Mouse (Mus musculus) heart, embryonic 16.5 days (tissue): Measurements from ENCODE around the gene Serpinb1a. TPM values are rescaled to one million over a fixed set of nuclear protein-coding genes. Genes with fewer than 3 reads are reported as not detected.

Experiments used
- ATAC-seq: fragments of 200-750 bp; cut with Nextera tagmentation; replicated peaks from 2 replicates; pipeline ENCODE4 v1.8.0; 2017; ENCODE audit warnings: moderate number of reproducible peaks; ENCODE audit not compliant: insufficient read depth, low FRiP score; ENCODE audit errors: extremely low read depth
- H3K27ac ChIP-seq: fragments of 300-500 bp; sonication (generic); 2 replicates; pipeline ENCODE4 v1.5.1; 2014; ENCODE audit warnings: mild to moderate bottlenecking, low read length, control low read depth, moderate library complexity
- H3K27me3 ChIP-seq: fragments of 300-500 bp; sonication (generic); 2 replicates; pipeline ENCODE4 v1.6.1; 2014; ENCODE audit warnings: low read length, mixed read lengths; ENCODE audit not compliant: control insufficient read depth, insufficient read depth
- H3K36me3 ChIP-seq: fragments of 300-500 bp; sonication (generic); 2 replicates; pipeline ENCODE4 v1.6.1; 2014; ENCODE audit not compliant: control insufficient read depth, insufficient read depth
- H3K4me1 ChIP-seq: fragments of 300-500 bp; sonication (generic); 2 replicates; pipeline ENCODE4 v1.6.1; 2014; ENCODE audit warnings: low read length, mixed read lengths; ENCODE audit not compliant: control insufficient read depth, insufficient read depth
- H3K4me2 ChIP-seq: fragments of 300-500 bp; sonication (generic); 2 replicates; pipeline ENCODE4 v1.6.1; 2014; ENCODE audit warnings: low read depth, mild to moderate bottlenecking, control low read depth, low read length
- H3K4me3 ChIP-seq: fragments of 300-500 bp; sonication (generic); 2 replicates; pipeline ENCODE4 v1.5.1; 2014; ENCODE audit warnings: mild to moderate bottlenecking, control low read depth, low read length
- H3K9ac ChIP-seq: fragments of 300-500 bp; sonication (generic); 2 replicates; pipeline ENCODE4 v1.6.1; 2014; ENCODE audit warnings: low read length, control low read depth
- H3K9me3 ChIP-seq: fragments of 300-500 bp; sonication (generic); replicated peaks from 2 replicates; pipeline ENCODE4 v1.6.1; 2016; ENCODE audit warnings: low read length; ENCODE audit not compliant: control insufficient read depth
- WGBS: fragments of 180-500 bp; shearing (Covaris S2); extraction: QIAGEN DNeasy Blood & Tissue Kit; methylation state at CpG from one replicate; pipeline ENCODE4 v1.1.7; 2014; 5-methylcytosine and 5-hydroxymethylcytosine counted together
- polyA plus RNA-seq: library from polyadenylated mRNA; unstranded; fragments of >200 nt; fragmentation: Nextera tagmentation; extraction: Ambion mirVana; gene quantifications from 2 replicates; pipeline ENCODE4 v1.2.1, GENCODE M21; 2015

Serpinb1a gene
- polyA plus RNA-seq, 1 experiment from 2014 or later, result 14.7 TPM

GRCm38 (mm10) chr13:32828886-32829285 is 22.1 kb downstream of the Serpinb1a start:
- H3K27me3 ChIP-seq, result no peaks in the 10 kb centered on the region
- H3K9ac ChIP-seq, result no peak overlapping the region
- peaks cover 4% of the 10 kb centered on the region; the same call in 1 of the 2 replicates for H3K4me1 ChIP-seq
- WGBS, result 46% methylated on average over 4 of the region's 4 CpGs
- ATAC-seq, result no peak
- H3K4me2 ChIP-seq, result no peak overlapping the region
- H3K4me3 ChIP-seq, result no peak overlapping the region
- H3K9me3 ChIP-seq, result no peaks in the 10 kb centered on the region
- H3K36me3 ChIP-seq, result no peaks in the 10 kb centered on the region
- no peak overlapping the region for H3K27ac ChIP-seq

- no peak overlapping the region for H3K4me2 ChIP-seq
- no peak for ATAC-seq
- H3K9me3 ChIP-seq, result no peaks in the 10 kb centered on the region
- no peak overlapping the region for H3K4me3 ChIP-seq
- H3K36me3 ChIP-seq, result no peaks in the 10 kb centered on the region
- no peak overlapping the region for H3K9ac ChIP-seq
- H3K27ac ChIP-seq, result no peak overlapping the region
- 59% methylated on average over 4 of the region's 4 CpGs for WGBS
- H3K27me3 ChIP-seq, result no peaks in the 10 kb centered on the region
- peaks cover 4% of the 10 kb centered on the region; the same call in 1 of the 2 replicates for H3K4me1 ChIP-seq
Observed at GRCm38 (mm10) chr13:32827951-32828350, 23.0 kb downstream of the Serpinb1a start.

GRCm38 (mm10) chr13:32827111-32827822 is 23.7 kb downstream of the Serpinb1a start:
- Histone ChIP-seq H3K9me3 (no peaks in the 10 kb centered on the region), H3K27me3 (no peaks in the 10 kb centered on the region), H3K27ac (no peak overlapping the region), H3K4me2 (no peak overlapping the region), H3K9ac (no peak overlapping the region), H3K4me3 (no peak overlapping the region), H3K4me1 (peaks cover 4% of the 10 kb centered on the region; the same call in 1 of the 2 replicates), H3K36me3 (no peaks in the 10 kb centered on the region; the same call in 1 of the 2 replicates)
- ATAC-seq, result no peak
- WGBS, result 78% methylated on average over 3 of the region's 3 CpGs

- H3K4me2 ChIP-seq, result no peak overlapping the region
- ATAC-seq, result no peak
- peaks cover 2% of the 10 kb centered on the region; the same call in 1 of the 2 replicates for H3K4me1 ChIP-seq
- H3K36me3 ChIP-seq, result peaks cover 11% of the 10 kb centered on the region
- no peaks in the 10 kb centered on the region for H3K27me3 ChIP-seq
- H3K27ac ChIP-seq, result no peak overlapping the region
- H3K9ac ChIP-seq, result no peak overlapping the region
- no peak overlapping the region for H3K4me3 ChIP-seq
- WGBS, result 91% methylated on average over 8 of the region's 8 CpGs
- no peaks in the 10 kb centered on the region for H3K9me3 ChIP-seq
Observed at GRCm38 (mm10) chr13:32825546-32825945, 25.4 kb downstream of the Serpinb1a start.

- Histone ChIP-seq H3K9me3 (no peaks in the 10 kb centered on the region), H3K4me1 (no peaks in the 10 kb centered on the region; the same call in 1 of the 2 replicates), H3K4me3 (no peak overlapping the region), H3K27me3 (no peaks in the 10 kb centered on the region), H3K27ac (no peak overlapping the region), H3K4me2 (no peak overlapping the region), H3K9ac (no peak overlapping the region), H3K36me3 (peaks cover 19% of the 10 kb centered on the region)
- WGBS, result 77% methylated on average over 6 of the region's 6 CpGs
- no peak for ATAC-seq
Observed at GRCm38 (mm10) chr13:32824377-32825330, 26.3 kb downstream of the Serpinb1a start.

- WGBS, result 72% methylated on average over 6 of the region's 6 CpGs
- H3K9ac ChIP-seq, result no peak overlapping the region
- H3K4me2 ChIP-seq, result no peak overlapping the region
Observed at GRCm38 (mm10) chr13:32823126-32823525, 27.9 kb downstream of the Serpinb1a start.

GRCm38 (mm10) chr13:32821671-32822070 is 29.3 kb downstream of the Serpinb1a start:
- Histone ChIP-seq H3K4me3 (no peak overlapping the region), H3K9ac (no peak overlapping the region), H3K36me3 (peaks cover 43% of the 10 kb centered on the region), H3K27me3 (no peaks in the 10 kb centered on the region), H3K9me3 (no peaks in the 10 kb centered on the region), H3K27ac (no peak overlapping the region), H3K4me1 (no peaks in the 10 kb centered on the region), H3K4me2 (no peak overlapping the region)
- 95% methylated on average over 4 of the region's 4 CpGs for WGBS
- no peak for ATAC-seq

More at GRCm38 (mm10) chr13:32823126-32823525, 27.9 kb downstream of the Serpinb1a start:
- Histone ChIP-seq H3K36me3 (peaks cover 32% of the 10 kb centered on the region), H3K4me3 (no peak overlapping the region), H3K4me1 (no peaks in the 10 kb centered on the region), H3K27ac (no peak overlapping the region), H3K9me3 (no peaks in the 10 kb centered on the region), H3K27me3 (no peaks in the 10 kb centered on the region)
- ATAC-seq, result no peak

- no peak for ATAC-seq
- no peak overlapping the region for H3K4me2 ChIP-seq
Observed at GRCm38 (mm10) chr13:32819926-32820325, 31.1 kb downstream of the Serpinb1a start.

GRCm38 (mm10) chr13:32819241-32819640 is 31.7 kb downstream of the Serpinb1a start:
- 93% methylated on average over 3 of the region's 3 CpGs for WGBS
- peaks cover 55% of the 10 kb centered on the region for H3K36me3 ChIP-seq
- no peak for ATAC-seq

More at GRCm38 (mm10) chr13:32819926-32820325, 31.1 kb downstream of the Serpinb1a start:
- Histone ChIP-seq H3K4me3 (no peak overlapping the region), H3K27me3 (no peaks in the 10 kb centered on the region), H3K9me3 (no peaks in the 10 kb centered on the region), H3K27ac (no peak overlapping the region), H3K9ac (no peak overlapping the region), H3K4me1 (no peaks in the 10 kb centered on the region), H3K36me3 (peaks cover 52% of the 10 kb centered on the region)
- WGBS, result 90% methylated on average over 5 of the region's 5 CpGs

More at GRCm38 (mm10) chr13:32819241-32819640, 31.7 kb downstream of the Serpinb1a start:
- Histone ChIP-seq H3K27ac (no peak overlapping the region), H3K4me2 (no peak overlapping the region), H3K4me3 (no peak overlapping the region), H3K9ac (no peak overlapping the region), H3K9me3 (no peaks in the 10 kb centered on the region), H3K27me3 (no peaks in the 10 kb centered on the region), H3K4me1 (no peaks in the 10 kb centered on the region)
